Mouse (Mus musculus) testis, adult 2 months (tissue): ENCODE measurements around the gene Nup214. TPM values are rescaled to one million over a fixed set of nuclear protein-coding genes. Genes with fewer than 3 reads are reported as not detected.
A peak's percentile ranks its signal among the peaks of the same experiment; 100 is the strongest.

Experiments
- H3K27ac ChIP-seq: fragments of 200-500 bp; 2 replicates; pipeline ENCODE4 v1.5.1; 2012; ENCODE audit warnings: low read depth, low read length; ENCODE audit not compliant: control insufficient read depth, insufficient read depth
- H3K27me3 ChIP-seq: fragments of 200-500 bp; 2 replicates; pipeline ENCODE4 v1.6.1; 2012; ENCODE audit warnings: mild to moderate bottlenecking, low read length, moderate library complexity; ENCODE audit not compliant: control insufficient read depth, insufficient read depth
- H3K36me3 ChIP-seq: fragments of 200-500 bp; 2 replicates; pipeline ENCODE4 v1.6.1; 2012; ENCODE audit warnings: mild to moderate bottlenecking, low read length; ENCODE audit not compliant: control insufficient read depth, insufficient read depth
- H3K4me1 ChIP-seq: fragments of 200-500 bp; 2 replicates; pipeline ENCODE4 v1.6.1; 2012; ENCODE audit warnings: low read length; ENCODE audit not compliant: control insufficient read depth, insufficient read depth
- H3K4me3 ChIP-seq: fragments of 200-500 bp; 2 replicates; pipeline ENCODE4 v1.5.1; 2012; ENCODE audit warnings: low read depth, mild to moderate bottlenecking, low read length, moderate library complexity, mixed read lengths; ENCODE audit not compliant: control insufficient read depth
- CTCF ChIP-seq: fragments of 200-500 bp; IDR thresholded peaks from 2 replicates; pipeline ENCODE4 v1.5.1; 2012; ENCODE audit warnings: low read depth, mild to moderate bottlenecking, inconsistent platforms, low read length, moderate library complexity; ENCODE audit not compliant: control insufficient read depth, insufficient read depth, insufficient replicate concordance
- POLR2A ChIP-seq: fragments of 200-500 bp; IDR thresholded peaks from 2 replicates; pipeline ENCODE4 v1.6.1; 2012; ENCODE audit warnings: low read depth, mild to moderate bottlenecking, inconsistent platforms, low read length, moderate library complexity; ENCODE audit not compliant: control insufficient read depth
- polyA plus RNA-seq: library from polyadenylated mRNA; depleted of rRNA; stranded (reverse); fragments of >200 nt; gene quantifications from 2 replicates; pipeline ENCODE4 v1.2.3, GENCODE M21; 2012

The Nup214 gene
- polyA plus RNA-seq, 1 experiment, result 103 TPM

- H3K36me3 ChIP-seq, result peaks cover 12% of the 10 kb centered on the region
Observed at GRCm38 (mm10) chr2:31994896-31995295, 20.7 kb downstream of the Nup214 start.

GRCm38 (mm10) chr2:31996060-31996459 is 21.8 kb downstream of the Nup214 start:
- no peak overlapping the region for H3K27ac ChIP-seq
- H3K4me3 ChIP-seq, result no peak overlapping the region
- no peaks in the 10 kb centered on the region for H3K27me3 ChIP-seq
- peaks cover 12% of the 10 kb centered on the region for H3K36me3 ChIP-seq
- no peak for TF ChIP-seq CTCF
- no peaks in the 10 kb centered on the region for H3K4me1 ChIP-seq

More at GRCm38 (mm10) chr2:31994896-31995295, 20.7 kb downstream of the Nup214 start:
- TF ChIP-seq POLR2A (no peak), CTCF (no peak)
- H3K27ac ChIP-seq, result no peak overlapping the region
- H3K4me1 ChIP-seq, result no peaks in the 10 kb centered on the region
- no peak overlapping the region for H3K4me3 ChIP-seq
- no peaks in the 10 kb centered on the region for H3K27me3 ChIP-seq

GRCm38 (mm10) chr2:31997539-31997938 is 23.3 kb downstream of the Nup214 start:
- TF ChIP-seq CTCF (no peak), POLR2A (no peak)
- H3K27ac ChIP-seq, result no peak overlapping the region
- no peaks in the 10 kb centered on the region for H3K27me3 ChIP-seq
- H3K4me1 ChIP-seq, result no peaks in the 10 kb centered on the region
- peaks cover 11% of the 10 kb centered on the region for H3K36me3 ChIP-seq
- H3K4me3 ChIP-seq, result no peak overlapping the region

- H3K4me3 ChIP-seq, result no peak overlapping the region
- H3K27me3 ChIP-seq, result no peaks in the 10 kb centered on the region
- no peaks in the 10 kb centered on the region for H3K4me1 ChIP-seq
- H3K36me3 ChIP-seq, result peaks cover 14% of the 10 kb centered on the region
- no peak overlapping the region for H3K27ac ChIP-seq
- TF ChIP-seq CTCF (no peak), POLR2A (no peak)
Observed at GRCm38 (mm10) chr2:31998443-31998842, 24.2 kb downstream of the Nup214 start.

GRCm38 (mm10) chr2:32008311-32008710 is 34.1 kb downstream of the Nup214 start:
- H3K4me3 ChIP-seq, result no peak overlapping the region
- TF ChIP-seq POLR2A (no peak), CTCF (no peak)
- peaks cover 5% of the 10 kb centered on the region for H3K36me3 ChIP-seq
- no peaks in the 10 kb centered on the region for H3K27me3 ChIP-seq
- H3K4me1 ChIP-seq, result no peaks in the 10 kb centered on the region
- no peak overlapping the region for H3K27ac ChIP-seq

- peaks cover 5% of the 10 kb centered on the region for H3K36me3 ChIP-seq
- H3K4me3 ChIP-seq, result no peak overlapping the region
- TF ChIP-seq POLR2A, result no peak
- no peak for TF ChIP-seq CTCF
- no peaks in the 10 kb centered on the region for H3K27me3 ChIP-seq
- H3K27ac ChIP-seq, result no peak overlapping the region
- no peaks in the 10 kb centered on the region for H3K4me1 ChIP-seq
Observed at GRCm38 (mm10) chr2:32008716-32009115, 34.5 kb downstream of the Nup214 start.

GRCm38 (mm10) chr2:32019704-32020103 is 45.5 kb downstream of the Nup214 start:
- H3K4me1 ChIP-seq, result no peaks in the 10 kb centered on the region
- no peak overlapping the region for H3K27ac ChIP-seq
- H3K27me3 ChIP-seq, result no peaks in the 10 kb centered on the region
- TF ChIP-seq POLR2A, result no peak
- H3K4me3 ChIP-seq, result peak overlapping the region; percentile 40
- H3K36me3 ChIP-seq, result peaks cover 14% of the 10 kb centered on the region

GRCm38 (mm10) chr2:32020229-32020628 is 46.0 kb downstream of the Nup214 start:
- H3K36me3 ChIP-seq, result peaks cover 14% of the 10 kb centered on the region

More at GRCm38 (mm10) chr2:32020229-32020628, 46.0 kb downstream of the Nup214 start:
- TF ChIP-seq POLR2A (no peak), CTCF (no peak)
- H3K4me3 ChIP-seq, result peak overlapping the region; percentile 20
- H3K27ac ChIP-seq, result no peak overlapping the region
- H3K27me3 ChIP-seq, result no peaks in the 10 kb centered on the region
- H3K4me1 ChIP-seq, result no peaks in the 10 kb centered on the region
